Mouse (Mus musculus) megakaryocyte, embryonic 14.5 days (primary cell): ENCODE measurements around the gene Rnaset2a.
"Not testable (repeated sequence)": the region's sequence is repeated elsewhere in the genome, so short reads cannot be mapped to it uniquely, and the experiment has no call there.

Experiments used
- FLI1 ChIP-seq: IDR thresholded peaks from 2 replicates; pipeline ENCODE4 v1.6.1; 2012; ENCODE audit warnings: low read length, inconsistent platforms, mixed read lengths
- GATA1 ChIP-seq: IDR thresholded peaks from 3 replicates; pipeline ENCODE4 v1.6.1; 2012; ENCODE audit warnings: mixed read lengths, low read length, inconsistent platforms, borderline replicate concordance

GRCm38 (mm10) chr17:8129578-8129977, 18.3 kb downstream of the Rnaset2a start:
- not testable (repeated sequence) for TF ChIP-seq GATA1, FLI1
